Mouse (Mus musculus) leukemia stem cell, adult 10-12 weeks (primary cell): ENCODE data around the gene Olfr1454. TPM values are rescaled to one million over a fixed set of nuclear protein-coding genes. Genes with fewer than 3 reads are reported as not detected.

Source experiments
- polyA plus RNA-seq: library from polyadenylated mRNA; stranded (reverse); fragments of >175 nt; gene quantifications from 2 replicates; pipeline ENCODE4 v1.2.3, GENCODE M21; 2012; ENCODE audit warnings: low replicate concordance

The Olfr1454 gene
- not detected in 2 replicates for polyA plus RNA-seq

DNA sequence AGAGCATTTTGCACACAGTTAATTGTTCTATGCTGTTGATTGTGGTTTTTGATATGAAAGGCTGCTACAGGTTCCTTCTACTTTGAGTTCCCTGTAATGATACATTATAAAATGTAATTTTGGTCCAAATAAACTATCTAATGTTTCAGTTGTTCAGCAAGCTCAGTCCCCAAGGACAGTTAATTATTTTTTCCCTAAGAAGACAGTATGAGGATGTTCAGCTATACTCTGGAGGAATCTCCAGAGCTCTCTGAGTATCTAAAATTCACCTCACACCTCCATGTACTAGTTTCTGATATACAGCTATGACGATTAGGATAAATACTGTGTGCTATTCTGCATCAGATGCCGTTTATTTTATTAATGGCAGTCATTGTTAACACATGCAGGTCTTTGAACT, at the start of gene Olfr1454:
Gene Olfr1454 (plus strand): TSS at position 301 of the 400 bp plus-strand sequence.

DNA sequence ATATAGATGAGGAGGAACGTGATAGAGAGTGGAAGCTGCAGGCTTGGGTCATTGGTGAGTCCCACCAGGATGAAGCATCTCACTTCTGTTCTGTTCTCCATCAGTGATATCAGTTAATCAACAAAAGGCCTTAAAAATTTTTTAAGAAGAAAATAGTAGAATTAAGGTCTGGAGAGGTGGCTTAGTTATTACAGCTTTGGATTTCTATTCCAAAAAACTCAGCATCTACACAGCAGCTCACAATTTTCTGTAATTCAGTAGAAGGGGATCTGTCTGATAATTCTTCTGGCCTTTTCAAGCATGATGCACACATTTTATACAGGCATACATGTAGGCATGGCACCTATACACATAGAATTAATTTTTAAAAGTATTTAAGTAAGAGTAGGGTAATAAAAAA, 32.2 kb upstream of the Olfr1454 start, which contains the start of gene Olfr1453:
Gene Olfr1453 (minus strand): TSS at position 101 of the 400 bp plus-strand sequence.

GRCm38 (mm10) chr19:13097791-13098190, 37.4 kb downstream of the Olfr1454 start, which contains the start of gene Olfr1457:
Gene Olfr1457, minus strand, starts transcription at chr19:13097891.

GRCm38 (mm10) chr19:13106675-13107074, 46.3 kb downstream of the Olfr1454 start, which contains the start of gene Olfr1458:
Gene Olfr1458, minus strand, starts transcription at chr19:13106775.

Other genes with a start within 250 kb of the Olfr1454 start
- gene Gm5244, start 213.9 kb upstream of the Olfr1454 start, polyA plus RNA-seq, result not detected in 2 replicates
- gene Olfr1444, start 203.3 kb upstream of the Olfr1454 start, polyA plus RNA-seq, result not detected in 2 replicates
- gene Olfr1445, start 176.8 kb upstream of the Olfr1454 start, polyA plus RNA-seq, result 0.18 TPM in 1 of 2 replicates, not detected in the other
- 0.09 TPM in 1 of 2 replicates, not detected in the other for gene Olfr1446, start 167.1 kb upstream of the Olfr1454 start, polyA plus RNA-seq
- not detected in 2 replicates for gene Olfr1447, start 156.9 kb upstream of the Olfr1454 start, polyA plus RNA-seq
- gene Olfr1448, start 136.2 kb upstream of the Olfr1454 start, polyA plus RNA-seq, result not detected in 2 replicates
- not detected in 2 replicates for gene Olfr1449, start 129.8 kb upstream of the Olfr1454 start, polyA plus RNA-seq
- not detected in 2 replicates for gene Olfr1450, start 110.4 kb upstream of the Olfr1454 start, polyA plus RNA-seq
- not detected in 2 replicates for gene Olfr1451, start 65.6 kb upstream of the Olfr1454 start, polyA plus RNA-seq
- not detected in 2 replicates for gene Olfr1453, start 32.3 kb upstream of the Olfr1454 start, polyA plus RNA-seq
- gene Olfr1457, start 37.3 kb downstream of the Olfr1454 start, polyA plus RNA-seq, result not detected in 2 replicates
- gene Olfr1458, start 46.2 kb downstream of the Olfr1454 start, polyA plus RNA-seq, result not detected in 2 replicates
- gene Olfr1459, start 88.9 kb downstream of the Olfr1454 start, polyA plus RNA-seq, result not detected in 2 replicates
- not detected in 2 replicates for gene Olfr1461, start 102.4 kb downstream of the Olfr1454 start, polyA plus RNA-seq
- not detected in 2 replicates for gene Olfr1462, start 125.1 kb downstream of the Olfr1454 start, polyA plus RNA-seq
- not detected in 2 replicates for gene Olfr1463, start 170.7 kb downstream of the Olfr1454 start, polyA plus RNA-seq